Mouse (Mus musculus): ENCODE data around the gene Tsks. TPM values are rescaled to one million over a fixed set of nuclear protein-coding genes. Genes with fewer than 3 reads are reported as not detected.

The Tsks gene
- polyA plus RNA-seq, 1 experiment from 2014 or later, result 0.25 TPM

DNA sequence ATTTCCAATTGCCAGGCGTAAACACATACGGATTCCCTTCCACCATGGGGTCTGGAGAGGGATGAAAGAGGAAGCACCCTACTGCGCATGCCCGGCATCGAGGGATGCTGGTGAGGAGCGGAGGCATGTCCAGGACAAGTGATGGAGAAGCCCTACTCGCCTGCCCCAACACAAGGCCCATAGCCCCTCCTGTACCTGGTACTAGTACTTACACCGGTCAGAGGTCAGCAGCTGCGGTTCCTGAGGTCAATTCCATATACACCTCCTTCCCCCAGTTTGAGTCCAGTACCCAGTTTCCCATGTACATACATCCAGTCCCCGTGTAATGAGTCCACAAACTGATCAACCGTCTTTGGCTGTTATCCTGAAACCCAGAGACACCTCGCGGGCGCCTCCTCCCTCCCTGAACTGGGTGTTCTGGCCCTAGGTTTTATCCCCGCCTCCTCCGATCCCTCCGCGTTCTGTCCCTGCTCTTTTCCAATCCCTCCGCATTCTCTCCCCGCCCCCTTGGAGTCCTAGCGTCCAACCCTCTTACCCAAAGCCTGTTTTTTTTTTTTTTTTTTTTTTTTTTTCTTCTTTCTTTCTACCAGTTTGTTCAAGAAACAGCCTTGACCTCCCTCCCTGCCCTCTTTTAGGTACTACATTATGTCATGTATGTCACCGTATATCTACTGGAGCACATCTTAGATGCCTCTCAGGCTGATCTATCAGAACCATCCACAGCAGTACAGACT lies 31.5 kb downstream of the Tsks start, which contains the start of gene Cpt1c:
Gene Cpt1c (minus strand): TSS at position 469 of the 734 bp plus-strand sequence.
- no peak for DNase-seq (ENCODE audit: low spot score)

DNA sequence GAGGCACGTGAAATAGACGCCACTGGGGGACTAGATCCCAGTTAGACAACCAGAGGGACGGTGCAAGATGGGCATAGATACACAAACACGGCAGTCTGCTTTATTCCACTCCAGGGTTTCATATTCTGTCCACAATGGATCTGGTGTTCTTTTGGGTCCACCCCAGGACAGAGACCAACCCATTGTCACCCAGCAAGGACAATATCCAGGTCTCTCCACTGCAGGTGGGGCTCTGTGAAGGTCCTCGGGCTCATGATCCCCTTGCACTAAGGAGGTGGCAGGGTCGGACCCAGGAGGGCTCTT lies 32.1 kb downstream of the Tsks start:
- DNase-seq (ENCODE audit: low spot score), result no peak

DNA sequence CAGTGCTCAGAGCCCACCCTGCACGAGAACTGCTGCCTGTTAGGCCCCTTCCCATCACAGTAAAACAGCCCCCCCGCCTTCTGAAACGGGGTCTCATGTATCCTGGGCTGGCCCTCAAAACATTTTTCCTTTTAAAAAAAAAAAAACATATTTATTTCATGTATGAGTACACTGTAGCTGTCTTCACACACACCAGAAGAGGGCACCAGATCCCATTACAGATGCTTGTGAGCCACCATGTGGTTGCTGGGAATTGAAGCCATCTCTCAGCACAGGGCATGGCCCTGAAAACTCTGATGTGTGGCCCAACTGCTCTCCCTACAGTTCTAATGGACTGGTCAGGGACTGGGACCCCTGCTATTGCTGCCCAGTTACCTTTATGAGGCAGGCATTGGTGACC lies 35.3 kb downstream of the Tsks start:
- DNase-seq (ENCODE audit: low spot score), result no peak

DNA sequence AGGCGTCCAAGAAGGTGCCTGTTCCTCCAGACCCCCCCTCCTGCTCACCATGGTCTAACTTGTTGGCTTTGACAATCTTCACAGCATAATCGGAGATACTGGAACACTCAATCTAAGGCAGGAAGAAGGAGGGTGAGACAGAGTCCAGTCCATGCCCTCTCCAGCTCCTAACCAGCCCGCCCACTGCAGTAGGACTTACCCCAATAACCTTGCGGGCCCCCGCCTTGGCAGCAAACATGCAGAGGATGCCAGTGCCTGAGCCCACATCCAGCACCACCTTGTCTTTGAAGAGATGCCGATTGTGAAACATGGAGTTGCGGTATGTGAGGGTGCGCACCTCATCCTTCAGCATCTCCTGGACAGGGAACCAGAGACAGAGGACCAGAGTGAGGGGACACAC lies 38.5 kb downstream of the Tsks start:
- no peak for DNase-seq (ENCODE audit: low spot score)

DNA sequence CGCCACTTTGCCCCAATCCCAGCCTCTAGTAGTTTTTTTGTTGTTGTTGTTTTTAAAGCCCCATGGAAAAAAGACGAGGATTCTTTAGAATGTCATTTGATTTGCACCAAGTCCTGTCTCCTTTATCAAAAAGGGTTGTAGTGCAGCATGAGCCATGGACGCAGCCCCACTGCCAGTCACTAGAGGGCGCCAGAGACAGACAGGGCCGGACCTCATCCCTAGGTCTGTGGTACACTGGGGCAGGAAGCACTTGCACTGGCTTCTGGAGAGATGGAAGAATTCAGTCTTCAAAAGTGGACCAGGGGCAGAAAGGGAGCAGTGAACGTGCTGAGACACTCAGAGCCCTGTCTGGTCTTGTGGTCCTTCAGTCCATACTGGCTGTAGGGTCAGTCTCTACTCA lies 40.1 kb downstream of the Tsks start:
- DNase-seq (ENCODE audit: low spot score), result peak; percentile 81

DNA sequence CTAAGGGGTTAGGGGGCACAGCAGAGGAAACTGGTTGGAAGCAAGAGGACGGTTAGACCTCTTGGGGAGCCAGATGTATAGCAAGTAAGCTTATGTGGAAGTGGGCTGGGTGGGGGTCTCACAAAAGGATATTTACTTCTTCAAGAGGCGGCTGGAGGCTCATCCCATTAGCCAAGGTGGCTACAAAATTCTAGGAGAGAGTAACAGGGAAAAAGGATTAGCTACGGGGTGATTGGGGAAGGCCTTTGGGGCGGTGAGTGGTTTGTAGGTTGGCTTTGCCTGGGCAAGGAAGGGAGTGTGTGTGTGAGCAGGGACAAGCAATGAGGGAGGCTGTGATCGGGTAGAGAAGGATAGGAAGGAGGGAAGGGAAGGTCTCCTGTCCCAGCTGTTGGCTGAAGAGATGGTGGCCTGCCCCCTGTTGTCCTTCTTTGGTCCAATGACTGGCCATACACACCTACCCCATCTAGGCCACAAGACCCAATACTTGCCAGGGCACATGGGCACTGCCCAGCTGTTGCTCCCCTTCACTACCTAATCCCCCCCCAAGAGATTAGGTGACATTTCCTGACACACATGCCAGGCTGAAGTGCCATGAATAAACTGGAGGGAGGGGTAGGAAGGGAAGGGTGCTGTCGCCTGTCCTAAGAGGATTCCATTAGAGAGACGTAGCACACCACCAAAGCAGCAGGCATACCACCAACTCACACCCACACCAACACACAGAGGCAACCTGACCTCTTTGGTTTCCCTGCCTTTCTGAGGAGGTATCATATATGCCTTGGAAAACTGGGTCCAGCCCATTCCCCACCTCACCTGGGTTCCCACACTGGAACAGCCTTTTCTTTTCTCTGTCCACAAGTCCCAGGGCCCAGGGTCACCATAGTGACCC lies 41.2 kb downstream of the Tsks start:
- DNase-seq (ENCODE audit: low spot score), result no peak

DNA sequence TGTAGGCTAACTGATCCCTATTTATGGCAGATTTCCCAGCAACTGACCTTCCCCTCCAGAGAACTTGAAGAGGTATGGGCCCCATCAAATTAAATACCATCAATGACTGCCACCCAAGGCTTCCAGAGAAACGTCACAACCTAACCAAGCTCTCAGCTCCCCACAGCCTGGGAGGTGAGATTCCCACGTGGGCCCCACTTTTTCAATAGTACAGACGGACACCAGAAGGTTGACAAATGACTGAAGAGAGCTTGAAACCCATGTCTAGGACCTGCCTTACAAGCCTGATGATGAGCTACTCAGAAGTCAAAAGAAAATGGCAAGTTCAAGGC lies 41.8 kb downstream of the Tsks start:
- no peak for DNase-seq (ENCODE audit: low spot score)

DNA sequence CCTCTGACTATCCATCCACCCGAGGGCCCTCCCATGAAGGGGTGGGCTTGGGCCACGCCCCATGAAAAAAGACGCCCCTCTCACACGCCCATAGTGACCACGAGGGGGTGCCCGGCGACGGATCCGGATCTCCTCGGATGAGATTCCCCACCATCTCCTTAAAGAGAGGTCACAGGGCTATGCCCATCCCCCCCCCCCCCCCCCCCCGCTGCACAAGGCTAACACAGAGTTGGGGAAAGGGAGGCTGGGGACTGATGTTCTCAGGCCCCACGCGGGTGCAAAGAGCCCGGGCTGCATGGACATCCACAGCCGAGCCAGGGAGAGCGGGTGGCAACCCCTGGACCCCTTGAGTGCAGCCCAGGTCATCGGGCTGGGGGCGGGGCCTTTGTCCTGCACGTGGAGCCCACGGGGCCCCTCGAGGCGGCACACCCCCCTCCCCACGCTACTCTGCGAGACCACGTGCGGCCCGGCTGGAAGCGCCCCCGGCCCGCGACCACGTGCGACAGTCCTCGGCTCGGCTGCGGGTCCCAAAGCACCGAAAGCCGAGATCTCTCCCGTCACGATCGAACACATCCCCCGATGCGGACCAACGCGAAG lies 42.7 kb downstream of the Tsks start:
- DNase-seq (ENCODE audit: low spot score), result peak; percentile 44

DNA sequence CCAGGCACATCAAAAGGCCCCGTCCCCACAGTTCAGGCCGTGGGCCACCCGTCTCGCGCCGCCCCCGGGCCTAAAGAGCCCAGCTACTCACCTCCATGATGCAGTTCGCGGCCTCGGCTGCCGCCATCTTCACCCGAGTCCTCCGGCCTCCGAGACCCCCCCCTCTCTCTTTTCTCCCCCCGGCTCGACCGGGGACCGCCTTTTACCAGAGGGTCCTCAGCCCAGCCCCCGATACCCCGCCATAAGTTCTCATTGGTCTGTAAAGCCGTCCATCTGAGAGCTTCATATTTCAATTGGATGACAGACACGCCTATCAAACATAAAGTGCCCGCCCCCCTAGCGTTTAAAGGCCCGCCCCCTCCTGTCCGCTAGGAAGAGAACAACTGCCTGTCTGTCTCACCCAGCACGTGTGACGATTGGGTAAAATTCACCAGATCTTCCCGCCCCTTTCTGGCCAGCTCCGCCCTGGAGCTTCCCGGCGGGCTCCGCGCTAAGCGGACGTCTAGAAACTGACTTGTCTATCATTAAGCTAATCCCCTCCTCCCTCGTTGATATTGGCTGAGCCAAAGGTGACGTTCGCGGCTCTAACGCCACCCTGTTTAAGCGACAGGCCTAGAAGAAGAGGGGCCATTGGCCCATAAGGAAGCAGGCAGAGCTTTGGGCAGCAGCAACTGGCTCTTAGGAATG lies 43.3 kb downstream of the Tsks start, which contains the start of gene Prmt1:
Gene Prmt1 (minus strand): TSS at position 377 of the 687 bp plus-strand sequence.
- peak; percentile 99 for DNase-seq (ENCODE audit: low spot score)

DNA sequence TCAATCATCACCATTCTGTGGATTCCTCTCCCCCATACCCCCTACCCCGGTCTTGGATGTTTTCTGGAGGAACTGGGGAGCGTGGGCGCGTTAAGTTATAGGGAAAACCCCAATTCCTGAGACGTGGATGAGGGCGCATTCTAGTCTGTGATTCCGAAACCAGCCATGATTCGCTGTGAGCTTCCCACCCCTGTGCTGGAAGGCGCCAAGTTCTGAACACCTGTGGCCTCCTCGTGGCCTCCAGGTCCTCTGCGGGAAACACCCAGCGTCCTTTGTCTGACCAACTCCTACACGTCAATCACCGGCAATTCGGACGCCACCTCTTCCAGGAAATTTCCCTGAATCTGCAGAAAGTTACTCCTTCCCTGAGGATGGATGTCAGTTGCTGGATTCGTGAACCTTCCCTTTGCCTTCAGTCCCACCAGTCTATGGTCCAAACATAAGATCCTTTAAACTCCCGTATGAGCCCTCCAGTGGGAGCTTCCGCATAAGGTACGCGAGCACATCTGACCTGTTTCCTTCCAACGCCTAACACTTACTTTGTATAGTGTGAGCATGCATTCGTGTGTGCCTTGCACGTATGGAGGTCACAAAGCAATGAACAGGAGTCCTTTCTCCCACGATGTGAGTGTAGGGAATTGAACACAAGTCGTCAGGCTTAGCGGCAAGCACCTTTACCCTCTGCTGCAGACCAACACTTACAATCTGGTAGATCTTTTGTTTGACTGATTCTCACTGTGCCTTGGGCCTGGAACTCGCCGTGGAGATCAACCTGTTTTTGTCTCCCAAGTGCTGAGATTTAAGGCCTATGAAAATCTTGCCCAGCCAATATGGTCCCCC lies 44.1 kb downstream of the Tsks start:
- no peak for DNase-seq (ENCODE audit: low spot score)

DNA sequence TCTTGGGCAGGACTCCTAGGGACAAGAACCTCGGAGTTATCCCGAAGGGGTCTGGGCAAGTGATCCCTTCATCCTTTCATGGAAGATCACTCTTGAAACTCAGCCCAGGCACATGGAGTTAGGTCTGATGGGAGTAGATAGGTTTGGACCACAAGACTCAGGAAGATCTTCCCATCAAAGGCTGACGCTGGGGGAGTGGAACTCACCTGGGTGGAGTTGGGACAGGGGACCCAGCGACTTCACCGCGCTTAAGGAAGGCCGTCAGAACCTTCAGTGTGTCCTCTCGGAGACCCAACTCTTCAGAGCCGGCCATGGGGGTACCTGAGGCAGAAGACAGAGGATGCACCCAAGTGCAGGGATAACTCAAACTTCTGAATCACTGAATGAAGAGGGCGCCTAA lies 53.7 kb downstream of the Tsks start:
- DNase-seq (ENCODE audit: low spot score), result no peak

DNA sequence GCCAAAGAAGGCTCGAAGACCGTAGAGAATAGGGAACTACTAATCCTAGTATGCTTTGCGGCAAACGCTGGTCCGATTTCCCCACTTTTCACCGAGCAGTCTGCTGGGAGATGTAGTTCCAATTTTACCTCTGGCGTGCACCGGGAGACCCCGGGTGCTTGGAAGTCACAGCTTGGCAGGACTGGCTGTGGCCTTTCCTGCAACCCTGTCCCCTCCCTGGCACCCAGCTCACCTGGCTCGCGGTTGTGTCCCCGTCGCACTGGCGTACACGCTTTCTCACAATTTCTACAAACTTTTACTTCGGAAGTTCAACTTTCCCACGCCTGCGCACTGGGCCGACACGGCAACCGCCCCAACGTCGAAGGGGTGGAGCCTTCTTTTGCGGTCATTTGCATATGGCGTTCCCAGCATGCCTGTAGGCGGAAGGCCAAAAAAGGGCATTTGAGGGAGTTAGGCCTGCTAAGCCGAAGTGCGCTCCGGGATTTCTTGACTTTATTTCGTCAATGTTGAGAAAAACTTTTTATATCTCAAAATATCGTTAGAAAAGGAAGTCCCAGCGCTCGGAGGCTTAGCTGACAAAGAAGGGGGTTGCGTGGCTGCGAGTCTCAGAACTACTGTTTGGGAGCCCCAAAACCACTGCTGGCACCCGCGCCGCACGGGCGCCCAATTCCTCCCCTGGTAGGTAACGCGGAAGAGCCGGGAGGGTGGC lies 54.4 kb downstream of the Tsks start, which contains the start of gene Irf3:
Gene Irf3 (plus strand): TSS at position 418 of the 709 bp plus-strand sequence.
- peak; percentile 99 for DNase-seq (ENCODE audit: low spot score)

DNA sequence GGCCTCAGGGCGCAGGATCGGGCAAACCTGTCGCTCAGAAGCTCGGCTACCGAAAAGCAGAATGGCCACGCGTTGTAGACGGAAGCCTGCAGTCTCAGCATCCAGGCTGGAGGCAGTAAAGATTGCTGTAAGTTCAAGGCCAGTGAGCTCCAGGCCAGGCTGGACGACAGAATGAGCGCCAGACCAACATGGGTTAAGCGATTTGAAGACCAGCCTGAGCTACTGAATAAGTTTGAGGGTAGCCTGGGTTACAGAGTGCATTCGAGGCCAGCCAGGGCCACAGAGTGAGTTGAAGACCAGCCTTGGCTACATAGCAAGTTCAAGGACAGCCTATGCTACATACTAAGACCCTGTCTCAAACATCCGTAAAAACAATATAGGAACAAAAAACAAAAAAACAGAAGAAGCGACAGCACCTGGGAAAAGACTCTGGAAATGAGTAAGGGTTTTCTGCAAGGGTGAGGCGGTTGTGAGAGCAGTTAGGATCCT lies 55.0 kb downstream of the Tsks start:
- no peak for DNase-seq (ENCODE audit: low spot score)

DNA sequence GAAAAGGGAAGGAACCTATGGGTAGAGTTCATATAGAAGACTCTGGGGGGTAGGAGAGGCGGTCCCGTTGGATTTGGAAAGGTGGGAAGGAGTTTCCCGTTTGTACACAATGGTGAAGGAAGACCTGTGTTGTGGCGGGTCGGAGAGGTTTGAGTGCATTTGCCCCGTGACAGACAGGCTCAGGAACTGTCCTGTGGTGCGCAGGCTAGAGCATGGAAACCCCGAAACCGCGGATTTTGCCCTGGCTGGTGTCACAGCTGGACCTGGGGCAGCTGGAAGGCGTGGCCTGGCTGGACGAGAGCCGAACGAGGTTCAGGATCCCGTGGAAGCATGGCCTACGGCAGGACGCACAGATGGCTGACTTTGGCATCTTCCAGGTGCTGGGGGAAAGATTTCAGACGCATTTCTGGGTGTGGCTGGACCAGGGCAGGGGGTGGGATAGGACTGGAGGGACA lies 55.5 kb downstream of the Tsks start, which contains the start of gene Bcl2l12:
Gene Bcl2l12 (minus strand): TSS at position 212 of the 455 bp plus-strand sequence.
- DNase-seq (ENCODE audit: low spot score), result peak; percentile 25

DNA sequence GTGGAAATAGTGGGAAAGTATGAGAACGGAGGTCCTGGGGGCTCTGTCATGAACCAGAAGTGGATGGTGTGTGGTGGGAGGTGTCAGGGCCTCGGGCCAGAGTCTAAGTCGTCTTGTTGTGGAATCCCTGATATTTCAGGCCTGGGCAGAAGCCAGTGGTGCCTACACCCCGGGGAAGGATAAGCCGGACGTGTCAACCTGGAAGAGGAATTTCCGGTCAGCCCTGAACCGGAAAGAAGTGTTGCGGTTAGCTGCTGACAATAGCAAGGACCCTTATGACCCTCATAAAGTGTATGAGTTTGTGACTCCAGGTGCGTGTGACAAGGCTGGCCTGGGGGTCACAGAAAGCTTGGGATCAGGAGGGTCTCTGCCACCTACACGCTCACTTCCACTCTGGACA lies 56.7 kb downstream of the Tsks start:
- no peak for DNase-seq (ENCODE audit: low spot score)

DNA sequence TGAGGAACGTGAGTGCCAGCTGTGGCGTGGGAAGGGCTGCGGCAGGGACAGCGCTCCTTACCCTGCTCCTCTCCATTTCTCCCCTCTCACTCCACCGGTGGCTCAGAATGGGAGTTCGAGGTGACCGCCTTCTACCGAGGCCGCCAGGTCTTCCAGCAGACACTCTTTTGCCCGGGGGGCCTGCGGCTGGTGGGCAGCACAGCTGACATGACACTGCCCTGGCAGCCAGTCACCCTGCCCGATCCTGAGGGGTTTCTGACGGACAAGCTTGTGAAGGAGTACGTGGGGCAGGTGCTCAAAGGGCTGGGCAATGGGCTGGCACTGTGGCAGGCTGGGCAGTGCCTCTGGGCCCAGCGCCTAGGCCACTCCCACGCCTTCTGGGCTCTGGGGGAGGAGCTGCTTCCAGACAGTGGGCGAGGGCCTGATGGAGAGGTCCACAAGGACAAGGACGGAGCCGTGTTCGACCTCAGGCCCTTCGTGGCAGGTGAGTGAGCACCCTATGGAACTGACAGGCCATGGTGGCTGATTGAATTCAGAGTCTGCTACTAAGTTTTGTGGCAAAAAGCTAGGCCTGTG lies 57.6 kb downstream of the Tsks start:
- DNase-seq (ENCODE audit: low spot score), result no peak

DNA sequence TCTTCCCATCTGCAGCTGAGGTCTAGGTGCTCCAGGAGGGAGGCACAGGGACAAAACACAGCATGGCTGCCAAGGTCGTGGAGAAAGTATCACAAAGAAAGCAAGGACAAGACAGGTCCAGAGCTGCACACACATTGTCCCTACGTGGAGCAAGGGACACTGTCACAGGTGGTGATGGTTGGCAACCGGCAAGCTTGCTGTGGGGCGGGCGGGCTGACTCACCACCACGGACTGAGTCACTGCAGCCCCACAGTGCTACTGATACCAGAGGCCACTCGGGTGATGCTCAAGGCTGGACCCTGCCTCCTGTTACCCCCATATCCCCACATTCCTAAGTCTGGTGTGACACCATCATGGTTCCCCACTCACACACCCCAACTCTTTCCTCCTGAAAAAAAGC lies 59.4 kb downstream of the Tsks start:
- no peak for DNase-seq (ENCODE audit: low spot score)

DNA sequence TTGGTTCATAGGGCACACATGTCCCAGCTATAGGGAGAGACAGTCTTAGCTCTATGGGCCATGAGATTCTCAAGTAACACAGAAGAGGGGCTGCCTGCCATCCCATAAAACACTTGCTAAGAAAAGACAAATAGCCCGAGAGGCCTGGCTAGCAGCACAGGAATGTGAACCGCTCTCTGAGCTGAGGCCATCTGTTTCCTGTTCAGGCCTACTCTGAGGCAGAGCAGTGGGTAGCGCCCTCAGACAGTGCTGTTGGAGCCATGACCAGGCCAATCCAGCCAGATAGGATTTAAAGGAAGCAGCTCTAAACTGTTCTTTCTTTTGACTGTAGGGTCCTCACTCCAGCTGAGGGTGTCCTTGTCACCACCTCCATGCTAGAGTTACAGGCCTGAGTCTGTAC lies 61.5 kb downstream of the Tsks start:
- DNase-seq (ENCODE audit: low spot score), result no peak

DNA sequence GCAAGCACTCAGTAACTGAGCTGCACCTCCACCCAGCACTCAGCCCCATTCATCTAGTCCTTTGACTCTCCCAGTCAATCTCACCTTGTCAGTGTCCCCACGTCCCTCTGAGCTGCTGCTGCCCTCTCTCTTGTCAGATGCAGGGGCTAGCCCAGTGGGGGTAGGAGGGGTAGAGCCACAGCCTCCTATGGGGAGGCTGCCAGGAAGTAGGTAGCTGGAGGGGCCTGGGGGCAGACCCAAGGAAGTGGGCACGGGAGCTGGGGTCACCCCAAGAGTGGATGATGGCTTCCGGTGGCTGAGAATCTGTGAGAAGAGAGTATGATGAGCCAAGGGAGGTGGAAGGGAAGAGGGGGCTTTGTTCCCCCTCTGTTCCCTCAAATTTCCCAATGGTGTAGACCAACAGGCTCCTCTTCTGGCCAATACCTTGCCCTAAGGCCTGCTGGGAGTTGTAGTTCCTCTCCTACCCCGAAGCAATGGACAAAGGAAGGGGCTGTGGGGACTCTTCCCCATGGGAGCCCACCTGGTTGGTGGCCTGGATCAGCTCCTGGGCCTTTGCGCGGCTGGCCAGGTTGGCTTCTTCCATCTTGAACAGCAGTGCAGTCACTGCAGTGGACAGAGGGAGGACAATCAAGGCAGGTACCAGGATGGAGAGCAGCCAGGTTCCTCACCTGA lies 62.5 kb downstream of the Tsks start:
- DNase-seq (ENCODE audit: low spot score), result no peak
